Mouse (Mus musculus) stomach, postnatal 0 days (tissue): ENCODE data around the gene Hand1. TPM values are rescaled to one million over a fixed set of nuclear protein-coding genes. Genes with fewer than 3 reads are reported as not detected.

ENCODE experiments used
- ATAC-seq: fragments of 200-750 bp; cut with Nextera tagmentation; 2 replicates; pipeline ENCODE4 v1.8.0; 2017; ENCODE audit not compliant: low FRiP score, low TSS enrichment
- DNase-seq: peaks from one replicate; pipeline ENCODE4 v3.0.0-alpha.2; 2016; ENCODE audit warnings: low spot score
- H3K27ac ChIP-seq: fragments of 300-500 bp; sonication (generic); replicated peaks from 2 replicates; pipeline ENCODE4 v1.5.1; 2014; ENCODE audit warnings: mild to moderate bottlenecking, control low read depth
- H3K27me3 ChIP-seq: fragments of 300-500 bp; sonication (generic); 2 replicates; pipeline ENCODE4 v1.6.1; 2014; ENCODE audit warnings: low read length; ENCODE audit not compliant: control insufficient read depth, insufficient read depth
- H3K36me3 ChIP-seq: fragments of 300-500 bp; sonication (generic); 2 replicates; pipeline ENCODE4 v1.6.1; 2014; ENCODE audit warnings: low read length, mixed read lengths; ENCODE audit not compliant: control insufficient read depth, insufficient read depth
- H3K4me1 ChIP-seq: fragments of 300-500 bp; sonication (generic); replicated peaks from 2 replicates; pipeline ENCODE4 v1.6.1; 2014; ENCODE audit warnings: antibody characterized with exemption; ENCODE audit not compliant: control insufficient read depth, insufficient read depth
- H3K4me2 ChIP-seq: fragments of 300-500 bp; sonication (generic); replicated peaks from 2 replicates; pipeline ENCODE4 v1.6.1; 2014; ENCODE audit warnings: low read depth, mild to moderate bottlenecking, control low read depth, moderate library complexity
- H3K4me3 ChIP-seq: fragments of 300-500 bp; sonication (generic); 2 replicates; pipeline ENCODE4 v1.5.1; 2014; ENCODE audit warnings: low read depth, low read length, control low read depth
- H3K9ac ChIP-seq: fragments of 300-500 bp; sonication (generic); 2 replicates; pipeline ENCODE4 v1.6.1; 2014; ENCODE audit warnings: mild to moderate bottlenecking, low read length, control low read depth, mixed read lengths
- H3K9me3 ChIP-seq: fragments of 300-500 bp; sonication (generic); 2 replicates; pipeline ENCODE4 v1.6.1; 2016; ENCODE audit warnings: low read length; ENCODE audit not compliant: control insufficient read depth
- CTCF ChIP-seq: IDR thresholded peaks from 2 replicates; pipeline ENCODE4 v1.5.1; 2016; ENCODE audit warnings: antibody characterized with exemption, low read depth, mild to moderate bottlenecking, moderate library complexity
- EP300 ChIP-seq: optimal IDR thresholded peaks from 2 replicates; pipeline ENCODE3; 2016; ENCODE audit warnings: antibody characterized with exemption
- WGBS: fragments of 180-500 bp; shearing (Covaris S2); extraction: QIAGEN DNeasy Blood & Tissue Kit; methylation state at CpG from one replicate; pipeline ENCODE4 v1.1.7; 2014; 5-methylcytosine and 5-hydroxymethylcytosine counted together
- polyA plus RNA-seq: library from polyadenylated mRNA; unstranded; fragments of >200 nt; fragmentation: Nextera tagmentation; extraction: Ambion mirVana; gene quantifications from 2 replicates; pipeline ENCODE4 v1.2.1, GENCODE M21; 2015

The Hand1 gene
- polyA plus RNA-seq: 0.12 and 0.16 TPM in 2 replicates

DNA sequence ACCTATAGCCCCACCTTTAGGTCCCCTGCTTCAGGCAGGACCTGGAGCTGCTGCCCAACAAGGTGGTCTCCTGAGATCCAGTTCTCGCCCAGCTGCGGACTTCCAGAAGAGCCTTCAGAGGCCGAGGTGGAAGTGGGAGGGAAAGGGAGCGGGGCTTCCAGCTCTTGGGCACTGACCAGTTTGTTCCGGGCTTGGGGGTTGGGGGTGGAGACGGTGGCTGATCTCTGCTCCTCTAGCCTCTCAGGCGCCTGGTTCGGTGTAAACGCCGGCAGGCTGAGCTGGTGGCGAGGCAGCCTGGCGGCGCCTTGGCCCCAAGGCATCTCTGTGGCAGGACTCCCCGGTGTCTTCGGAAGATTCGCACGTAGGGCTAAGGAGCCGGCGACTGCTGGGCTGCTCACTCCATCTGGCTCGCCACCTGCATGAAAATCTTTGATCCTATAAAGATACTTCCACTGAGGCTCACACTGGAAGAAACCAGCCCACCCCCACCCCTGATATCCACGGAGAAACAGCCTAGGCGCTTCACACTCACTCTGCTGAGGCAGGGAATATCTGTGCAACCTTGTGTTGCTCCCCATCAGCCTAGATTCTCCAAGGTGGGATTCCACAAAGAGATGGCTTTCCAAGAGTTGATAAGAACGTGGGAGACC, at the start of gene Hand1:
Hand1 (minus strand) TSS at position 267 of the 650 bp plus-strand sequence.
- Histone ChIP-seq H3K4me3 (no peak within 1 kb of the TSS), H3K9ac (no peak within 1 kb of the TSS), H3K4me1 (peaks cover 9% of the 10 kb centered on the region; the same call in 1 of the 2 replicates), H3K27ac (no peak within 1 kb of the TSS), H3K27me3 (peaks cover 29% of the 10 kb centered on the region; the same call in 1 of the 2 replicates), H3K36me3 (no peaks in the 10 kb centered on the region), H3K4me2 (no peak within 1 kb of the TSS), H3K9me3 (no peaks in the 10 kb centered on the region)
- ATAC-seq: no peak
- DNase-seq: no peak
- WGBS: 34% methylated on average over 23 of the region's 23 CpGs
- no peak for TF ChIP-seq EP300
- TF ChIP-seq CTCF: no peak

DNA sequence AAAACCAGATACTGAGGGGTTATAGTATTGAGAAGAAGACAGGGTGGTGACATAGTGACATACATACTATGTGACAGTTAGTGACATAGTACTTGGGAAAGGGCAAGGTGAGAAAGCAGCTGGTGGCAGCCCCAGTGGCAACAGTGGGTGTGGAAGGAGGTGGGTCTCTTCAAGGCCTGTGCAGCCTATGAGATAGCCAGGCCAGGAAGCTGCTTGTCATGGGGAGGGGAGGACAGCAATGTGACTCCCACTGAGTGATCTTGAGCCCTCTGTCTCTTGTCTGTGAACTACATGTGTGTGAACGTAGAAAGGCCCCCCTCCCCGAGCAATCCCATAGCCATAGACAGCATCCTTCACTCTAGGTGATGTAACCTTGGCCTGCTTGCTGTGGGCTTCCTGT, 43.5 kb upstream of the Hand1 start:
- Histone ChIP-seq H3K4me3 (no peak overlapping the region), H3K36me3 (no peaks in the 10 kb centered on the region), H3K27me3 (no peaks in the 10 kb centered on the region), H3K9ac (no peak overlapping the region), H3K4me1 (no peaks in the 10 kb centered on the region), H3K27ac (no peak overlapping the region), H3K9me3 (no peaks in the 10 kb centered on the region), H3K4me2 (no peak overlapping the region)
- TF ChIP-seq EP300 (no peak), CTCF (no peak)
- ATAC-seq: no peak
- DNase-seq: no peak
- 66% methylated on average over 2 of the region's 2 CpGs for WGBS

DNA sequence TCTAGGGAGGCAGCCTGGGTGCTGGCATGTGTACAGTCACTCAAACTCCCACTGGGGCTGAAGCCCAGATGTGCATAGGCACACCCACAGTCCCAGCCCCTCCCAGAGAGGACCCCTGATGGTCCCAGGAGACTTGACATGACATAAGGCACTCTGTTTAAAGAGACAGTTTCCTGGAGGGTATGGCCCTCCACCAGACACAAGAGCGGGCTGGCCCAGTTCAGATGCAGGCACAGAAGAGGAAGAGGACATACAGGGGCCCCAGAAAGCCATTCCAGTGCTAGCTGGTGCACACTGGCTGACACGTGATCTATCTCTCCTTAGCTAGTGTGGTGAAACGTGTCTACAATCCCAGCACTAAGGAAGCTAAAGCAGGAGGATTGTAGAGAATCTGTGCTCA, 40.4 kb upstream of the Hand1 start:
- Histone ChIP-seq H3K9ac (no peak overlapping the region), H3K9me3 (no peaks in the 10 kb centered on the region), H3K4me3 (no peak overlapping the region), H3K36me3 (no peaks in the 10 kb centered on the region), H3K4me1 (no peaks in the 10 kb centered on the region), H3K27me3 (no peaks in the 10 kb centered on the region), H3K4me2 (no peak overlapping the region), H3K27ac (no peak overlapping the region)
- no peak for DNase-seq
- no peak for ATAC-seq
- 64% methylated on average over 3 of the region's 3 CpGs for WGBS
- TF ChIP-seq CTCF (no peak), EP300 (no peak)

DNA sequence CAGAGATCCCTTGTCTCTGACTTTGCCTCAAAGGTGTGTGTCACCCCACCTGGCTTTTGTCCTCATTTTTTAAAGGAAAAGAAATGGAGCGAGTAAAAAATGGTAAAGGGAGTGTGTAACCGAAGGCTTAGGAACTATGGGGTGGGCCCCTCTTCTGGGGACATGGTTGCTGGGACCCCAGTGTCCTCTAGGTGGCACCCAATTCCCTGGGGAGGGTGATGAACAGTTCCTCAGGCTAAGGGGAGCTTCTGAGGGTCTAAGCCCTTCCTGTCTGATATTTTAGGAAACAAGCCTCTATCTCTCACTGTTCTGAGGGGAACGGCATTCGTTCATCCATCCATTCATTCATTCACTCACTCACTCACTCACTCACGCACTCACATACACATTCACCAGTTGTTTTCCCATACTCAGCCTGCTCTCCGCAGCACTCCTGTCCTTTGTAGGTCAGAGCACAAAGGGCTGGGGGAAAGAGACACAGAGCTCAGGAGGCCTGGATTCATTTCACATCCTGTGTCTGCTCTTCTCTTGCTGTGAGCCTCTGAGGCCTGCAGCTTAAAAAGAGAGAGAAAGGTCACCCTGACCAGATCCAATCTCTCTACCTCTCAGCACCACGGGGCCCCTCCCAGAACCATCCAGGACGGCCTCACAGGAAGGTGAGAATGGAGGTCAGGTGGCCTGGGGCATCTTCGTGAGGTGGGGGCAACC, 36.3 kb upstream of the Hand1 start:
- 47% methylated on average over 9 of the region's 9 CpGs for WGBS
- no peak for DNase-seq
- TF ChIP-seq CTCF (peak; percentile 75), EP300 (no peak)

DNA sequence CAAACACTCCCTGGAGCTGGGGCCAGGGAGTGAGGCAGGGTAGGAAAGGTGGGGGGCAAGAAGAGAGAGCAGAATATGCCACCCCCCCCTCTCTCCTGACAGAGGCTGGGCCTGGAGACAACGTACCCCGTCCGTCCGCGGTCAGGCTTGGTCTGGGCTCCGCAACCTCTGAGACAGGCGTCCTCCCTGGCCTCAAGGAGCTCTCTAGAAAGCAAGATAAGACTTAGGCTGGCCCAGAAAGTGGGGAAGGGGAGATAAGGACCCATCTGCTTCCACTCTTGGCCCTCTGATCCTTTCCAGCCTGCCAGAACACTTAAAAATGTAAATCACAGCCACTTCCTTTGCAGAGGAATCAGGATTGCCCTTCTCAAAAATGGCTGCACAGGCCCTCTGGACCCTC, 33.8 kb upstream of the Hand1 start:
- DNase-seq (no peak), ATAC-seq (no peak)
- Histone ChIP-seq H3K9me3 (no peaks in the 10 kb centered on the region), H3K27me3 (no peaks in the 10 kb centered on the region), H3K4me1 (no peaks in the 10 kb centered on the region), H3K27ac (no peak overlapping the region), H3K36me3 (no peaks in the 10 kb centered on the region), H3K4me3 (no peak overlapping the region), H3K9ac (no peak overlapping the region), H3K4me2 (no peak overlapping the region)
- no peak for TF ChIP-seq EP300
- TF ChIP-seq CTCF: no peak
- 26% methylated on average over 7 of the region's 7 CpGs for WGBS

More for the DNA sequence above, 36.3 kb upstream of the Hand1 start:
- Histone ChIP-seq H3K27ac (no peak overlapping the region), H3K9ac (no peak overlapping the region), H3K4me3 (no peak overlapping the region), H3K4me1 (no peaks in the 10 kb centered on the region), H3K9me3 (no peaks in the 10 kb centered on the region), H3K36me3 (no peaks in the 10 kb centered on the region), H3K27me3 (no peaks in the 10 kb centered on the region), H3K4me2 (no peak overlapping the region)
- ATAC-seq: no peak

DNA sequence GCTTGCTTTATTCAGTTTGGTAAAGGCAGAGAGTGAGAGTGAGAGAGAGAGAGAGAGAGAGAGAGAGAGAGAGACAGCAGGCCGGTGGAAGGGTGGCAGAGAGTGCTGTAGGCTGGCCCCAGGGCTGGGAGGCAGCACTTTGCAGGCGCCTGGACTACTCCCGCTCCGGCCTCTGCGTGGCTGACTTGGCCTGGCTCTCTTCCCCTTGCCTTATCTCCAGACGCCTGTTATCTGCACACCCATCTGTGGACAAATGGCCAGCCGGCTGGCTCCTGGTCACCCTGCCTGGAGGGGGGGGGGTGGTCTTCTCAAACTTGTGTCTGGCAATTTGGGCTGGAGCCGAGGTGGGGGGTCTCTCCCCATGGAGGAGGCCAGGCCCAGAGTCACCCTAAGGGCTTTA, 32.0 kb upstream of the Hand1 start:
- Histone ChIP-seq H3K9ac (no peak overlapping the region), H3K4me2 (no peak overlapping the region), H3K4me3 (no peak overlapping the region), H3K4me1 (no peaks in the 10 kb centered on the region), H3K9me3 (no peaks in the 10 kb centered on the region), H3K27me3 (no peaks in the 10 kb centered on the region), H3K27ac (no peak overlapping the region), H3K36me3 (no peaks in the 10 kb centered on the region)
- no peak for DNase-seq
- TF ChIP-seq EP300 (no peak), CTCF (no peak)
- 37% methylated on average over 8 of the region's 8 CpGs for WGBS
- ATAC-seq: no peak
